Mouse (Mus musculus) CH12.LX (cell line): ENCODE results near the gene Lhfpl3.

Experiments
- CTCF ChIP-seq, 2 experiments: IDR thresholded peaks in 1 of 2; conservative IDR thresholded peaks in 1 of 2; 2 replicates each; pipeline ENCODE4 v1.5.1; 2011 to 2012; ENCODE audit warnings: low read depth in 2 of 2, low read length in 2 of 2, improper control_type of control experiment in 1 of 2, inconsistent platforms in 1 of 2, mild to moderate bottlenecking in 1 of 2, moderate library complexity in 1 of 2
- KAT2A ChIP-seq: IDR thresholded peaks from 2 replicates; pipeline ENCODE4 v1.6.1; 2012; ENCODE audit warnings: low read length, improper control_type of control experiment, inconsistent platforms; ENCODE audit not compliant: insufficient replicate concordance
- MAX ChIP-seq: IDR thresholded peaks from 2 replicates; pipeline ENCODE4 v1.6.1; 2011; ENCODE audit warnings: low read length, improper control_type of control experiment
- MEF2A ChIP-seq: IDR thresholded peaks from 2 replicates; pipeline ENCODE4 v1.6.1; 2014; ENCODE audit warnings: low read depth, mild to moderate bottlenecking, inconsistent platforms, low read length, improper control_type of control experiment, borderline replicate concordance
- MYC ChIP-seq: IDR thresholded peaks from 2 replicates; pipeline ENCODE4 v1.6.1; 2011; ENCODE audit warnings: low read depth, mild to moderate bottlenecking, improper control_type of control experiment, low read length
- POLR2A ChIP-seq: IDR thresholded peaks from 2 replicates; pipeline ENCODE4 v1.6.1; 2011; ENCODE audit warnings: low read depth, mild to moderate bottlenecking, improper control_type of control experiment, low read length
- ZNF384 ChIP-seq: IDR thresholded peaks from 2 replicates; pipeline ENCODE4 v1.6.1; 2012; ENCODE audit warnings: low read depth, low read length, improper control_type of control experiment, inconsistent platforms

- TF ChIP-seq MEF2A (no peak), CTCF (conservative IDR thresholded peaks at IDR 0.05 in 1 of 2, IDR thresholded peaks at IDR 0.05 in 1 of 2; ENCODE audit: low read depth in 2 of 2, low read length in 2 of 2) (no peak), ZNF384 (no peak), POLR2A (no peak), MYC (no peak), MAX (no peak), KAT2A (no peak)
Measured at GRCm38 (mm10) chr5:23035727-23036029, 289.8 kb downstream of the Lhfpl3 start.
